Mouse (Mus musculus): ENCODE measurements at regions not wholly inside any gene's neighbourhood (a gene's known extent, or its start where the extent isn't known, plus 50 kb on each side); places are given as distances from the start of the nearest gene placed in this dataset.

DNA sequence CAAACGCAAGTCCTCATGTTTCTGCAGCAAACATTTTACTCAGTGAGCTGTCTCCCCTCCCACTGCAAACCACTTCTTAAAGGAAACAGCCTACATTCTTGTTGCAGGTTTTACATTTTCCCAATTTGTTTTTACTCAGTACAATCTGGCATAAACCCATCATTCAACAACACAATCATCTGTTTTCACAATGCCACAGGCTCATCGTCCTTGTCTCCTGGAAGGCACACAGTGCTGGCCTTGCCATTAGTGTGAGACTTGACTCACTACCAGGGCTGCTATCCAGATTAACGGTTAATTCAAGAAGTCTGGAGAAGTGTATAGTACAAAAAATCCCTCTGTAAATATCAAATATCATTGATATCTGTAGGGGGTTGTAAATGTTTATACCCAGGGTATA, 2006.3 kb upstream of the 5930422O12Rik start:
- Histone ChIP-seq H3K36me3 (no peaks in the 10 kb centered on the region), H3K9me3 (no peaks in the 10 kb centered on the region), H3K4me2 (replicated peaks) (no peak overlapping the region), H3K4me1 (no peaks in the 10 kb centered on the region), H3K27ac (replicated peaks) (no peak overlapping the region), H3K27me3 (no peaks in the 10 kb centered on the region), H3K4me3 (no peak overlapping the region), H3K9ac (replicated peaks) (no peak overlapping the region)
- 72% methylated on average over 3 of the region's 3 CpGs for WGBS
- ATAC-seq (ENCODE audit: low FRiP score, low read depth) = no peak

DNA sequence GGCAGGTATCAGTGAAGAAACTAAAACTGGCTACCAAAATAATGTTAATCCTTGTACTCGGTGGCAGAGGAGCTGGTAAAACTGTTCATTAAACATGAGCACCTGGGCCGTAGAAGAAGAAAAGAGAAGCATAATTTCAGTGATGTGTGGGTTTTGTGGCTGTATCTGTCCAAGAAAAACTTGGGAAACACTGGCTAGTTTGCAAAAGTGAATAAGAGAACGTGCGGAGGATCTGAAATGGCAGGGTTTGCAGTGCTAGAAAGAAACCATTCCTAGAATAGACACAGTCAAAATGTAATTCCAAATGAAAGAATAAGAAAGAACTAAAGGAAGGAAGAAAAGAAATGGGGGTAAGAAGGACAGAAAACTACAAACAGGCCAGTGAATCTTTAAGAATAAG, 2000.8 kb upstream of the 5930422O12Rik start:
- 91% methylated on average over 4 of the region's 4 CpGs for WGBS

DNA sequence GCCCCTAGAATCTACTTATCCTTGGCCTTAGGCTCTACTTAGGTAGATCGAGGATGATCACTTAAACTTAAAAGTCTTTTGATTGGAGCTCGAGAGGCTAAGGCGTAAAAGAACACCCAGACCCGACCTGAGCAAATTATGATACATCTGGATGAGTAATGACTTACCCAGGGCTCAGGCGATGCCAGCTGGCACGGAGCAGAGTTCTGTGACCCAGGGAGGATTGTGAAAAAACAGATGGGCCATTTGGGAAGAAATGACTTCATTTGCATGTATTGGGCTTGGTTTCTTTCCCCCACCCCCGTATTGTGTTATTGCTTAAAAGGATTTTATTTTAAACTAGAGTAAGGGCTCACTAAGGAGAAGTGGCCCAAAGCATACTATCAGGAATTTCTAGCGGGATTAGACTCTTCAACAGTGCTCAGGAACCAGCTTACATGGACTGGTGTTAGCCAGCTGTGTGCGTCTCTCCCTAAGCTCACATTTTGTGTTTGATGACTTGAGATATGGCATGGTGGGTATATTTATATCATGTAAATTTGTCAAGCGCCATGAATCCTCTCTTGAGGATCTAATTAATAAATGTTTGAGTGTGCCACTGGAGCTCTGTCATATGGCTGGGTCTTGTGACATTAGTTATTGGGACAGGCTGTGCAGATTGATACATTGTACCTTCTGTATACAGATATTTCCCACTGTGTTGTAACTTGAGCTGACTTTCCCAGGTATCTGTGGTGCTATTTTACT, 1991.9 kb upstream of the 5930422O12Rik start:
- no peaks in the 10 kb centered on the region for H3K9me3 ChIP-seq
- H3K36me3 ChIP-seq = no peaks in the 10 kb centered on the region
- no peaks in the 10 kb centered on the region for H3K27me3 ChIP-seq
- H3K4me2 ChIP-seq (replicated peaks) = no peak overlapping the region
- 87% methylated on average over 10 of the region's 10 CpGs for WGBS
- ATAC-seq (ENCODE audit: low FRiP score, low read depth) = no peak
- H3K27ac ChIP-seq (replicated peaks) = no peak overlapping the region
- H3K4me1 ChIP-seq = no peaks in the 10 kb centered on the region
- no peak overlapping the region for H3K9ac ChIP-seq (replicated peaks)
- H3K4me3 ChIP-seq = no peak overlapping the region

More for the DNA sequence above, 2000.8 kb upstream of the 5930422O12Rik start:
- H3K9ac ChIP-seq (replicated peaks) = no peak overlapping the region
- no peak overlapping the region for H3K4me3 ChIP-seq
- no peak for ATAC-seq (ENCODE audit: low FRiP score, low read depth)
- no peak overlapping the region for H3K4me2 ChIP-seq (replicated peaks)
- no peaks in the 10 kb centered on the region for H3K4me1 ChIP-seq
- no peaks in the 10 kb centered on the region for H3K27me3 ChIP-seq
- no peak overlapping the region for H3K27ac ChIP-seq (replicated peaks)
- H3K9me3 ChIP-seq = no peaks in the 10 kb centered on the region
- H3K36me3 ChIP-seq = no peaks in the 10 kb centered on the region

DNA sequence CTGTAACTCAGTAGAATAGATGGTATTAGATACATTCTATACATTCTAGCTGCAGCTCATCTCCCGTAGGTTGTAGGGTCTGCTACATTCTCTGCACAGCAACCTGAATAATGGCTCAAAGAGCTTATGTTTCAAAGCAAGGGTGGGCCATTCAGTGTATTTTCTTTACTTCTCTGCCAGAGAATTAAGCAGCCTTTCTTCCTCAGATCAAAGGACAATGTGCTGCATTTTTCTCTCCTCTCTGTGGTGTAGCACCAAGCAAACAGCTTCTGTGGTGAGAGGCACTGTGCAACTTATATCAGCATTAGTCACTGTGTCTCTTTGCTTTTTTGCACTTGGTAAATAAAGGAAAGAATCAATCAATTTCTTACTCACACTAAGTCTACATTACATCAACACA, 1983.7 kb upstream of the 5930422O12Rik start:
- 0% methylated on average over 1 of the region's 1 CpGs for WGBS
- H3K4me1 ChIP-seq = peaks cover 6% of the 10 kb centered on the region
- H3K27ac ChIP-seq (replicated peaks) = no peak overlapping the region
- H3K36me3 ChIP-seq = no peaks in the 10 kb centered on the region
- H3K4me2 ChIP-seq (replicated peaks) = no peak overlapping the region
- H3K9me3 ChIP-seq = no peaks in the 10 kb centered on the region
- no peak overlapping the region for H3K9ac ChIP-seq (replicated peaks)
- H3K4me3 ChIP-seq = no peak overlapping the region
- no peaks in the 10 kb centered on the region for H3K27me3 ChIP-seq
- no peak; the same call in 1 of the 2 replicates for ATAC-seq (ENCODE audit: low FRiP score, low read depth)

DNA sequence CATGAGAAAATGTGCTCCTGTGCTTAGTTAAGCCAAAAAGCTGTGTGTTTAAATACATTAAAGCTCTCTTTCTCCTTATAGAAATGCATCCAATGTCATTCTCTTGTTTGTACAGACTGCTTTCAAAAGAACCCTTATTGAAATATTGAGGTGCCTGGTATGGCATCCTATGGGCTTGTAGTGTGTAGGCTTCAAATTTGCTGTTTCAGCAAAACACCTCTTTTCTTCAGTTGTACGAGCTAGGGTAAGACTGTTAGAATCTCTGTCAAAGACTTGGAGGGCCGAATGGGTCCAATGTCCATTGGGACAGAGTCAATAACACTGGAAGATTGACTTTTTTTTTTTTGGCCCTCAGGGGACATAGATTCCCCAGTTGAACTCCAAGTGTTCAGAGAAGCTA, 1980.5 kb upstream of the 5930422O12Rik start:
- no peak overlapping the region for H3K4me2 ChIP-seq (replicated peaks)
- no peak for ATAC-seq (ENCODE audit: low FRiP score, low read depth)
- no peaks in the 10 kb centered on the region for H3K36me3 ChIP-seq
- H3K9me3 ChIP-seq = no peaks in the 10 kb centered on the region
- WGBS = 81% methylated on average over 2 of the region's 2 CpGs
- H3K4me1 ChIP-seq = peaks cover 6% of the 10 kb centered on the region
- H3K27ac ChIP-seq (replicated peaks) = no peak overlapping the region
- H3K27me3 ChIP-seq = no peaks in the 10 kb centered on the region
- no peak overlapping the region for H3K4me3 ChIP-seq
- H3K9ac ChIP-seq (replicated peaks) = no peak overlapping the region

DNA sequence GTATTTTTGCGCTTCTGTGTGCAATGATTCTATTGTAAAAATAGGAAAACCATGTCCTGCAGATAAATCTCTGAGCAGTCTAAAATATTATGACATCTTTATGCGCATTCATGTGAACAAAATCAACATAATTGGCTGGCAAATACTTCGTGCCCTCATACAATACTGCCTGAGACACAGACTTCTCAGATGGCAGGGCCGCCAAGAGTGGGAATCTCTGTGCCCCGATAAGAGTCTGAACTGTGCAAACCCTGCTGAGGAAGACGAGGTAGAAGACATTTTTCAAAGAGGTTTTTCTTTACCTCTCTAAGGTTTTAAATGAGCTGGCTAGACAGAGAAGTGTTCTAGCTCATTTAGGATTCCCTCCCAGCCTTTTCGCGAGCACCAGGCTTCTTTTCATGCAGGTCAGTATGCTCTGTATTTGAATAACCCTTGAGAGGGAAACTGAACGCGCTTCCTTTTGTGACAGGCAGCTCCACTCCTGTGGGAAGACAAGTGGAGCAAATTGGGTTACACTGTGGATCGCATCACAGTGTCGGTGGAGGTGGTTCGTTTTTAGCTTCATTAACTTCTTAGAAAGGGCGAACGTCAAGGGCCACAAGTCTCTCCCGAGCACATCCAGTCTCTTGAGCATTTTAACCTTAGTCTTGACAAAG, 1973.6 kb upstream of the 5930422O12Rik start:
- peak; percentile 34; the same call in 1 of the 2 replicates for ATAC-seq (ENCODE audit: low FRiP score, low read depth)
- H3K27me3 ChIP-seq = no peaks in the 10 kb centered on the region
- H3K4me1 ChIP-seq = peaks cover 5% of the 10 kb centered on the region; the same call in 1 of the 2 replicates
- no peak overlapping the region for H3K4me3 ChIP-seq
- H3K36me3 ChIP-seq = no peaks in the 10 kb centered on the region
- H3K9me3 ChIP-seq = no peaks in the 10 kb centered on the region
- no peak overlapping the region for H3K4me2 ChIP-seq (replicated peaks)
- WGBS = 41% methylated on average over 16 of the region's 16 CpGs
- H3K27ac ChIP-seq (replicated peaks) = no peak overlapping the region
- no peak overlapping the region for H3K9ac ChIP-seq (replicated peaks)

DNA sequence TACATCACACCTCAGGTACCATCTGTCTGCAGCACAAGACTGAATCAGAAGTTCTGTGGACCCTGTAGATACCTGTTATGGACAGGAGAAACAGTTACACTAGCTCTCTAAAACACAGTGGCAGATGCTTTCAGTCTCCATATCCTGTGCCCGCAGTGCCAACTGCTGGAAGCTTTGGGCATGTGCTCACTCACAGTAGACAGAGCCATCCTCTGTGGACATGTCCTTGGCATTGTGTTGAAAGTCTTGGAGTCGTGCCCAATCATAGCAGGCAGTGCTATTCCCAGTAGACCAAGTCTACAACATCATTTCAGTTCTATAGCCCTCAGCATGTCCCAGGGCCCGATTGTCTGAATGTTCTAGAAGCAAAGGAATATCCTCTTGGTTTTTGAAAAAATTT, 1968.2 kb upstream of the 5930422O12Rik start:
- Histone ChIP-seq H3K27ac (replicated peaks) (no peak overlapping the region), H3K4me2 (replicated peaks) (no peak overlapping the region), H3K9me3 (no peaks in the 10 kb centered on the region), H3K9ac (replicated peaks) (no peak overlapping the region), H3K4me3 (no peak overlapping the region), H3K27me3 (no peaks in the 10 kb centered on the region), H3K36me3 (no peaks in the 10 kb centered on the region), H3K4me1 (no peaks in the 10 kb centered on the region)
- no peak for ATAC-seq (ENCODE audit: low FRiP score, low read depth)
- WGBS = 86% methylated on average over 3 of the region's 3 CpGs

Measured in midbrain, embryonic 12.5 days (tissue).